Mouse (Mus musculus): ENCODE results near the gene Fam229a. TPM values are rescaled to one million over a fixed set of nuclear protein-coding genes. Genes with fewer than 3 reads are reported as not detected.
"Not testable (repeated sequence)": the region's sequence is repeated elsewhere in the genome, so short reads cannot be mapped to it uniquely, and the experiment has no call there.

Gene Fam229a
- polyA plus RNA-seq, 1 experiment from 2014 or later, result not detected

GRCm38 (mm10) chr4:129528901-129529300 lies 37.9 kb downstream of the Fam229a start:
- peaks cover 88% of the 10 kb centered on the region for H3K36me3 ChIP-seq (ENCODE audit: control insufficient read depth, insufficient read depth, low read length)
- not testable (repeated sequence) for H3K4me3 ChIP-seq (ENCODE audit: low read depth, low read length); ATAC-seq (replicated peaks; ENCODE audit: low FRiP score, low TSS enrichment, low read depth); H3K9ac ChIP-seq (ENCODE audit: low read length); H3K4me2 ChIP-seq (ENCODE audit: low read length); H3K4me1 ChIP-seq (replicated peaks; ENCODE audit: control insufficient read depth, insufficient read depth, low read length); H3K27ac ChIP-seq (ENCODE audit: low read depth); H3K9me3 ChIP-seq (ENCODE audit: control insufficient read depth, low read length); DNase-seq (ENCODE audit: low spot score); H3K27me3 ChIP-seq (replicated peaks; ENCODE audit: control insufficient read depth, insufficient read depth, low read length)
- 94% methylated on average over 5 of the region's 6 CpGs for WGBS

- Histone ChIP-seq H3K4me3 (ENCODE audit: low read depth, low read length) (no peak overlapping the region), H3K9ac (ENCODE audit: low read length) (no peak overlapping the region), H3K27me3 (replicated peaks; ENCODE audit: control insufficient read depth, insufficient read depth, low read length) (no peaks in the 10 kb centered on the region), H3K9me3 (ENCODE audit: control insufficient read depth, low read length) (no peaks in the 10 kb centered on the region), H3K36me3 (ENCODE audit: control insufficient read depth, insufficient read depth, low read length) (peaks cover 31% of the 10 kb centered on the region), H3K4me1 (replicated peaks; ENCODE audit: control insufficient read depth, insufficient read depth, low read length) (peaks cover 15% of the 10 kb centered on the region), H3K4me2 (ENCODE audit: low read length) (no peak overlapping the region), H3K27ac (ENCODE audit: low read depth) (no peak overlapping the region)
- DNase-seq (ENCODE audit: low spot score) (no peak), ATAC-seq (replicated peaks; ENCODE audit: low FRiP score, low TSS enrichment, low read depth) (no peak)
- 94% methylated on average over 6 of the region's 6 CpGs for WGBS
These were observed 49.0 kb downstream of the Fam229a start for GRCm38 (mm10) chr4:129540012-129540411.

Other genes with a start within 250 kb of the Fam229a start
- gene C77080, start 229.8 kb upstream of the Fam229a start, polyA plus RNA-seq (2014; fragmentation: Nextera tagmentation; extraction: Ambion mirVana), result 7.2 and 7.4 TPM in 2 replicates
- gene Sync, start 203.6 kb upstream of the Fam229a start, polyA plus RNA-seq (2014; fragmentation: Nextera tagmentation; extraction: Ambion mirVana), result 1.3 and 2.1 TPM in 2 replicates
- gene Rbbp4, start 155.8 kb upstream of the Fam229a start, polyA plus RNA-seq (2014; fragmentation: Nextera tagmentation; extraction: Ambion mirVana), result 333 and 352 TPM in 2 replicates
- gene Zbtb8os, start 155.5 kb upstream of the Fam229a start, polyA plus RNA-seq (2014; fragmentation: Nextera tagmentation; extraction: Ambion mirVana), result 46.9 and 51.3 TPM in 2 replicates
- 7.6 and 11.1 TPM in 2 replicates for gene Zbtb8a, start 113.1 kb upstream of the Fam229a start, polyA plus RNA-seq (2014; fragmentation: Nextera tagmentation; extraction: Ambion mirVana)
- 1.7 TPM in 2 replicates for gene Zbtb8b, start 50.3 kb upstream of the Fam229a start, polyA plus RNA-seq (2014; fragmentation: Nextera tagmentation; extraction: Ambion mirVana)
- 21.8 and 24.6 TPM in 2 replicates for gene Bsdc1, start 29.6 kb upstream of the Fam229a start, polyA plus RNA-seq (2014; fragmentation: Nextera tagmentation; extraction: Ambion mirVana)
- gene Tssk3, start 168 bp upstream of the Fam229a start, polyA plus RNA-seq (2014; fragmentation: Nextera tagmentation; extraction: Ambion mirVana), result not detected in 2 replicates
- gene Marcksl1, start 22.4 kb downstream of the Fam229a start, polyA plus RNA-seq (2014; fragmentation: Nextera tagmentation; extraction: Ambion mirVana), result 595 and 619 TPM in 2 replicates
- 212 and 230 TPM in 2 replicates for gene Hdac1, start 51.5 kb downstream of the Fam229a start, polyA plus RNA-seq (2014; fragmentation: Nextera tagmentation; extraction: Ambion mirVana)
- 7.9 and 8.1 TPM in 2 replicates for gene Lck, start 82.5 kb downstream of the Fam229a start, polyA plus RNA-seq (2014; fragmentation: Nextera tagmentation; extraction: Ambion mirVana)
- 1.5 and 1.8 TPM in 2 replicates for gene Fam167b, start 87.4 kb downstream of the Fam229a start, polyA plus RNA-seq (2014; fragmentation: Nextera tagmentation; extraction: Ambion mirVana)
- gene Eif3i, start 109.5 kb downstream of the Fam229a start, polyA plus RNA-seq (2014; fragmentation: Nextera tagmentation; extraction: Ambion mirVana), result 349 and 356 TPM in 2 replicates
- 197 and 212 TPM in 2 replicates for gene Tmem234, start 109.5 kb downstream of the Fam229a start, polyA plus RNA-seq (2014; fragmentation: Nextera tagmentation; extraction: Ambion mirVana)
- 2.6 and 3.7 TPM in 2 replicates for gene Dcdc2b, start 123.1 kb downstream of the Fam229a start, polyA plus RNA-seq (2014; fragmentation: Nextera tagmentation; extraction: Ambion mirVana)
- gene Iqcc, start 127.9 kb downstream of the Fam229a start, polyA plus RNA-seq (2014; fragmentation: Nextera tagmentation; extraction: Ambion mirVana), result 26.2 and 26.4 TPM in 2 replicates
- 43.1 and 45.5 TPM in 2 replicates for gene Ccdc28b, start 132.8 kb downstream of the Fam229a start, polyA plus RNA-seq (2014; fragmentation: Nextera tagmentation; extraction: Ambion mirVana)
- gene Txlna, start 149.9 kb downstream of the Fam229a start, polyA plus RNA-seq (2014; fragmentation: Nextera tagmentation; extraction: Ambion mirVana), result 81.7 and 92.8 TPM in 2 replicates
- gene Kpna6, start 181.6 kb downstream of the Fam229a start, polyA plus RNA-seq (2014; fragmentation: Nextera tagmentation; extraction: Ambion mirVana), result 13.3 and 13.4 TPM in 2 replicates
- gene Tmem39b, start 205.6 kb downstream of the Fam229a start, polyA plus RNA-seq (2014; fragmentation: Nextera tagmentation; extraction: Ambion mirVana), result 26.6 and 28.9 TPM in 2 replicates